Mouse (Mus musculus) CH12.LX (cell line): ENCODE data around the gene Scrn3. TPM values are rescaled to one million over a fixed set of nuclear protein-coding genes. Genes with fewer than 3 reads are reported as not detected.

ENCODE experiments used
- DNase-seq: peaks from one replicate; pipeline ENCODE4 v3.0.0-alpha.2; 2013; ENCODE audit errors: extremely low read depth
- H3K27ac ChIP-seq: 2 replicates; pipeline ENCODE4 v1.5.1; 2012; ENCODE audit warnings: low read depth, mild to moderate bottlenecking, control low read depth, moderate library complexity; ENCODE audit not compliant: insufficient read depth
- H3K27me3 ChIP-seq: replicated peaks from 2 replicates; pipeline ENCODE3; 2012; ENCODE audit warnings: inconsistent platforms
- H3K36me3 ChIP-seq, 2 experiments: replicated peaks in 1 of 2; 2 replicates each; pipeline versions ENCODE3 to v1.6.1; 2012; ENCODE audit warnings: inconsistent platforms in 1 of 2, low read length in 1 of 2, mild to moderate bottlenecking in 1 of 2, mixed read lengths in 1 of 2, moderate library complexity in 1 of 2; ENCODE audit not compliant: control insufficient read depth in 1 of 2, insufficient read depth in 1 of 2
- H3K4me1 ChIP-seq, 2 experiments: 2 replicates each; pipeline ENCODE4 v1.6.1; 2012; ENCODE audit warnings: inconsistent platforms in 1 of 2, moderate library complexity in 1 of 2; ENCODE audit not compliant: insufficient read depth in 2 of 2, control insufficient read depth in 1 of 2
- H3K4me2 ChIP-seq: 2 replicates; pipeline ENCODE4 v1.6.1; 2012; ENCODE audit warnings: low read depth, mild to moderate bottlenecking, control low read depth; ENCODE audit not compliant: poor library complexity, insufficient read depth, severe bottlenecking
- H3K4me3 ChIP-seq, 3 experiments: fragments of 150-350 bp in 1 of 3; sonication (generic) in 1 of 3; replicated peaks in 1 of 3; 2 replicates each; pipeline versions ENCODE3 to v1.5.1; 2011 to 2012; ENCODE audit warnings: low read depth in 2 of 3, low read length in 2 of 3, mild to moderate bottlenecking in 2 of 3, moderate library complexity in 2 of 3, control low read depth in 1 of 3, improper control_type of control experiment in 1 of 3, inconsistent platforms in 1 of 3, mixed read lengths in 1 of 3; ENCODE audit not compliant: poor library complexity in 1 of 3
- H3K79me2 ChIP-seq: replicated peaks from 2 replicates; pipeline ENCODE4 v1.6.1; 2012; ENCODE audit warnings: mild to moderate bottlenecking, moderate library complexity; ENCODE audit not compliant: control insufficient read depth, poor library complexity, insufficient read depth, severe bottlenecking; ENCODE audit errors: extremely low read depth
- H3K9ac ChIP-seq: 2 replicates; pipeline ENCODE4 v1.6.1; 2012; ENCODE audit warnings: low read depth, mild to moderate bottlenecking, control low read depth, moderate library complexity; ENCODE audit not compliant: insufficient read depth
- H3K9me3 ChIP-seq: replicated peaks from 2 replicates; pipeline ENCODE3; 2012; ENCODE audit warnings: low read length, inconsistent platforms, mixed read lengths
- CTCF ChIP-seq, 2 experiments: IDR thresholded peaks in 1 of 2; conservative IDR thresholded peaks in 1 of 2; 2 replicates each; pipeline ENCODE4 v1.5.1; 2011 to 2012; ENCODE audit warnings: low read depth in 2 of 2, low read length in 2 of 2, improper control_type of control experiment in 1 of 2, inconsistent platforms in 1 of 2, mild to moderate bottlenecking in 1 of 2, moderate library complexity in 1 of 2
- EP300 ChIP-seq: IDR thresholded peaks from 2 replicates; pipeline ENCODE4 v1.6.1; 2011; ENCODE audit warnings: low read length, improper control_type of control experiment
- MXI1 ChIP-seq: IDR thresholded peaks from 2 replicates; pipeline ENCODE4 v1.6.1; 2011; ENCODE audit warnings: mild to moderate bottlenecking, low read depth, low read length, improper control_type of control experiment
- SIN3A ChIP-seq: IDR thresholded peaks from 2 replicates; pipeline ENCODE4 v1.6.1; 2012; ENCODE audit warnings: low read length, improper control_type of control experiment, inconsistent platforms
- UBTF ChIP-seq: IDR thresholded peaks from 2 replicates; pipeline ENCODE4 v1.6.1; 2012; ENCODE audit warnings: low read depth, mild to moderate bottlenecking, inconsistent platforms, low read length, improper control_type of control experiment, moderate library complexity
- USF1 ChIP-seq: IDR thresholded peaks from 2 replicates; pipeline ENCODE4 v1.6.1; 2014; ENCODE audit warnings: low read depth, mild to moderate bottlenecking, inconsistent platforms, low read length, improper control_type of control experiment
- dilution Hi-C: fragments of 300-500 bp; cut with MboI; formaldehyde crosslinking; loops from 2 replicates; pipeline ENCODE4 v1.14.3; 2020; ENCODE audit warnings: low sequenced_read_pairs; ENCODE audit not compliant: extremely low pct_unique_long_range_greater_than_20kb, extremely low pct_ligation_motif_present
- in situ Hi-C: fragments of 300-500 bp; cut with MboI; formaldehyde crosslinking; loops from 3 replicates; pipeline ENCODE4 v1.14.3; 2019; ENCODE audit warnings: low sequenced_read_pairs, low pct_ligation_motif_present, low pct_unique_long_range_greater_than_20kb, mixed read lengths
- polyA plus RNA-seq: library from polyadenylated mRNA; unstranded; fragments of >175 nt; gene quantifications from 2 replicates; pipeline ENCODE4 v1.2.1, GENCODE M21; 2012; ENCODE audit warnings: low read depth; ENCODE audit not compliant: insufficient read length
- total RNA-seq, 2 experiments: library from RNA; depleted of rRNA; stranded (reverse); fragments of 300-350 nt in 1 of 2; fragments of >200 nt in 1 of 2; gene quantifications; 2 replicates each; pipeline ENCODE4 v1.2.3; 2012 to 2014

Gene Scrn3
- total and polyA plus RNA-seq, 3 experiments: 6.6 to 14.8 (median 11.1) TPM

- Histone ChIP-seq H3K4me3 (peak overlapping the region in 1 of 3 experiments; percentile 67), H3K4me2 (peak overlapping the region; percentile 69), H3K36me3 (no peaks in the 10 kb centered on the region), H3K79me2 (no peaks in the 10 kb centered on the region), H3K27ac (0 out of 2 replicates have a peak overlapping the region, but pooled peaks have one; percentile 2), H3K9ac (peak overlapping the region; percentile 46; the same call in 1 of the 2 replicates), H3K27me3 (peaks cover 29% of the 10 kb centered on the region), H3K4me1 (no peaks in the 10 kb centered on the region; a peak in 1 of 4 replicates), H3K9me3 (peaks cover 19% of the 10 kb centered on the region)
- no peak for DNase-seq
- dilution Hi-C loops: no loop called here
- TF ChIP-seq CTCF (conservative IDR thresholded peaks at IDR 0.05 in 1 of 2, IDR thresholded peaks at IDR 0.05 in 1 of 2; ENCODE audit: low read depth in 2 of 2, low read length in 2 of 2): 0 out of 4 replicates have a peak, but pooled peaks of 1 of the 2 experiments have one; percentile 15
- 0 out of 2 replicates have a peak, but pooled peaks have one; percentile 2 for TF ChIP-seq MXI1
- TF ChIP-seq UBTF: peak; percentile 20; the same call in 1 of the 2 replicates
- TF ChIP-seq USF1: no peak
- in situ Hi-C loops: no loop called here
Observed at GRCm38 (mm10) chr2:73273249-73274118, 38.9 kb upstream of the Scrn3 start.

- dilution Hi-C loops (no loop called here), in situ Hi-C loops (no loop called here)
- peaks cover 31% of the 10 kb centered on the region for H3K27me3 ChIP-seq
- no peak overlapping the region for H3K27ac ChIP-seq
- peak overlapping the region; percentile 34 to 67 (median 37) for H3K4me3 ChIP-seq
- TF ChIP-seq EP300 (no peak), SIN3A (0 out of 2 replicates have a peak, but pooled peaks have one; percentile 48), CTCF (conservative IDR thresholded peaks at IDR 0.05 in 1 of 2, IDR thresholded peaks at IDR 0.05 in 1 of 2; ENCODE audit: low read depth in 2 of 2, low read length in 2 of 2) (0 out of 4 replicates have a peak, but pooled peaks of 1 of the 2 experiments have one; percentile 3)
- DNase-seq: no peak
- no peaks in the 10 kb centered on the region for H3K36me3 ChIP-seq
- peak overlapping the region; percentile 18; the same call in 1 of the 2 replicates for H3K9ac ChIP-seq
- H3K79me2 ChIP-seq: no peaks in the 10 kb centered on the region
- peaks cover 0 to 5% of the 10 kb centered on the region in 2 experiments; a peak in 1 of 4 replicates for H3K4me1 ChIP-seq
- H3K4me2 ChIP-seq: peak overlapping the region; percentile 69
- H3K9me3 ChIP-seq: peaks cover 19% of the 10 kb centered on the region
Observed at GRCm38 (mm10) chr2:73274119-73274920, 38.1 kb upstream of the Scrn3 start.
